Mouse (Mus musculus) cerebellum, adult 11-12 months (tissue): Measurements from ENCODE around the gene Grap.
"Not testable (repeated sequence)": the region's sequence is repeated elsewhere in the genome, so short reads cannot be mapped to it uniquely, and the experiment has no call there.

ENCODE experiments used
- DNase-seq: peaks from one replicate; pipeline ENCODE4 v3.0.0; 2022

Grap gene

GRCm38 (mm10) chr11:61639601-61640177, 13.4 kb upstream of the Grap start:
- DNase-seq = no peak

- not testable (repeated sequence) for DNase-seq
Measured at GRCm38 (mm10) chr11:61640585-61640984, 12.5 kb upstream of the Grap start.

- no peak for DNase-seq
Measured at GRCm38 (mm10) chr11:61642106-61642505, 11.0 kb upstream of the Grap start.

- no peak for DNase-seq
Measured at GRCm38 (mm10) chr11:61643184-61643961, 9.7 kb upstream of the Grap start.

GRCm38 (mm10) chr11:61644576-61645326, 8.3 kb upstream of the Grap start:
- DNase-seq = no peak

GRCm38 (mm10) chr11:61645357-61645857, 7.7 kb upstream of the Grap start:
- no peak for DNase-seq

- DNase-seq = no peak
Measured at GRCm38 (mm10) chr11:61646499-61647039, 6.5 kb upstream of the Grap start.

GRCm38 (mm10) chr11:61647110-61647910, 5.8 kb upstream of the Grap start:
- no peak for DNase-seq

- DNase-seq = no peak
Measured at GRCm38 (mm10) chr11:61647956-61648748, 4.9 kb upstream of the Grap start.

GRCm38 (mm10) chr11:61648749-61649115, 4.3 kb upstream of the Grap start:
- no peak for DNase-seq

- DNase-seq = no peak
Measured at GRCm38 (mm10) chr11:61649163-61649580, 3.9 kb upstream of the Grap start.

GRCm38 (mm10) chr11:61649626-61650025, 3.4 kb upstream of the Grap start:
- no peak for DNase-seq

- DNase-seq = no peak
Measured at GRCm38 (mm10) chr11:61650470-61651265, 2.4 kb upstream of the Grap start.

GRCm38 (mm10) chr11:61652216-61652615, 849 bp upstream of the Grap start:
- no peak for DNase-seq

GRCm38 (mm10) chr11:61653568-61653967, 503 bp downstream of the Grap start:
- DNase-seq = no peak

- no peak for DNase-seq
Measured at GRCm38 (mm10) chr11:61654786-61655311, 1.8 kb downstream of the Grap start.

- DNase-seq = no peak
Measured at GRCm38 (mm10) chr11:61655649-61656048, 2.6 kb downstream of the Grap start.

GRCm38 (mm10) chr11:61656148-61656850, 3.2 kb downstream of the Grap start:
- DNase-seq = no peak

GRCm38 (mm10) chr11:61657432-61657831, 4.4 kb downstream of the Grap start:
- no peak for DNase-seq

- DNase-seq = no peak
Measured at GRCm38 (mm10) chr11:61658360-61658922, 5.4 kb downstream of the Grap start.
